Mouse (Mus musculus): Measurements from ENCODE around the gene Tspo2. TPM values are rescaled to one million over a fixed set of nuclear protein-coding genes. Genes with fewer than 3 reads are reported as not detected.
"Not testable (repeated sequence)": the region's sequence is repeated elsewhere in the genome, so short reads cannot be mapped to it uniquely, and the experiment has no call there.

Gene Tspo2
- total RNA-seq (2021), result 1 to 10 TPM; 1.5 to 2.1 TPM
- long read RNA-seq, experiment 1, partial matches to known transcripts, result 0 of 2 reads
- long read RNA-seq, experiment 1, other reads (novel, unspliced or antisense), result 1 of 2 reads
- long read RNA-seq, experiment 2, result 0 reads

GRCm38 (mm10) chr17:48451353-48451675, at the start of gene Tspo2:
Gene Tspo2 (minus strand): TSS chr17:48451522.
- no peak for DNase-seq

- peak; percentile 46 for DNase-seq
These were observed 49.6 kb upstream of the Tspo2 start for GRCm38 (mm10) chr17:48500846-48501445.

- no peak for DNase-seq
These were observed 46.7 kb upstream of the Tspo2 start for GRCm38 (mm10) chr17:48497986-48498385.

- DNase-seq, result peak; percentile 45
These were observed 42.7 kb upstream of the Tspo2 start for GRCm38 (mm10) chr17:48493986-48494385.

- no peak for DNase-seq
These were observed 42.3 kb upstream of the Tspo2 start for GRCm38 (mm10) chr17:48493582-48493981.

GRCm38 (mm10) chr17:48492621-48493020, 41.3 kb upstream of the Tspo2 start:
- no peak for DNase-seq

GRCm38 (mm10) chr17:48489466-48489865, 38.1 kb upstream of the Tspo2 start:
- DNase-seq, result no peak

GRCm38 (mm10) chr17:48484191-48484590, 32.9 kb upstream of the Tspo2 start:
- no peak for DNase-seq

GRCm38 (mm10) chr17:48483764-48484163, 32.4 kb upstream of the Tspo2 start:
- DNase-seq, result no peak

GRCm38 (mm10) chr17:48479952-48480351, 28.6 kb upstream of the Tspo2 start:
- DNase-seq, result no peak

- no peak for DNase-seq
These were observed 24.1 kb upstream of the Tspo2 start for GRCm38 (mm10) chr17:48475444-48475843.

- not testable (repeated sequence) for DNase-seq
These were observed 23.0 kb upstream of the Tspo2 start for GRCm38 (mm10) chr17:48474282-48474681.

- peak; percentile 91 for DNase-seq
These were observed 16.3 kb upstream of the Tspo2 start for GRCm38 (mm10) chr17:48467395-48468231.

GRCm38 (mm10) chr17:48466769-48467394, 15.6 kb upstream of the Tspo2 start:
- no peak for DNase-seq

GRCm38 (mm10) chr17:48463391-48463790, 12.1 kb upstream of the Tspo2 start:
- no peak for DNase-seq

- DNase-seq, result no peak
These were observed 10.8 kb upstream of the Tspo2 start for GRCm38 (mm10) chr17:48462096-48462495.

GRCm38 (mm10) chr17:48457971-48458653, 6.8 kb upstream of the Tspo2 start:
- DNase-seq, result no peak

- DNase-seq, result no peak
These were observed 4.6 kb upstream of the Tspo2 start for GRCm38 (mm10) chr17:48455955-48456354.

GRCm38 (mm10) chr17:48454688-48455087, 3.4 kb upstream of the Tspo2 start, which contains the start of gene Unc5cl:
Gene Unc5cl (plus strand): TSS chr17:48454901.
- DNase-seq, result no peak

GRCm38 (mm10) chr17:48454190-48454589, 2.9 kb upstream of the Tspo2 start:
- no peak for DNase-seq

- DNase-seq, result no peak
These were observed 2.2 kb upstream of the Tspo2 start for GRCm38 (mm10) chr17:48453489-48453888.

- no peak for DNase-seq
These were observed 577 bp upstream of the Tspo2 start for GRCm38 (mm10) chr17:48451753-48452444.
